Mouse (Mus musculus) limb, embryonic 10.5 days (tissue): ENCODE results near the gene Megf11. TPM values are rescaled to one million over a fixed set of nuclear protein-coding genes. Genes with fewer than 3 reads are reported as not detected.

Source experiments
- DNase-seq: peaks from one replicate; pipeline ENCODE4 v3.0.0-alpha.2; 2017; ENCODE audit warnings: low spot score
- H3K27ac ChIP-seq: fragments of 300-500 bp; sonication (generic); 2 replicates; pipeline ENCODE4 v1.5.1; 2016; ENCODE audit warnings: mild to moderate bottlenecking
- H3K27me3 ChIP-seq: fragments of 300-500 bp; sonication (generic); 2 replicates; pipeline ENCODE4 v1.6.1; 2016; ENCODE audit warnings: low read depth, mild to moderate bottlenecking; ENCODE audit not compliant: poor library complexity, severe bottlenecking
- H3K36me3 ChIP-seq: fragments of 300-500 bp; sonication (generic); 2 replicates; pipeline ENCODE4 v1.6.1; 2016; ENCODE audit warnings: mild to moderate bottlenecking, moderate library complexity
- H3K4me1 ChIP-seq: fragments of 300-500 bp; sonication (generic); 2 replicates; pipeline ENCODE4 v1.6.1; 2016
- H3K4me3 ChIP-seq: fragments of 300-500 bp; sonication (generic); 2 replicates; pipeline ENCODE4 v1.5.1; 2016; ENCODE audit warnings: mild to moderate bottlenecking, moderate library complexity
- H3K9me3 ChIP-seq: fragments of 300-500 bp; sonication (generic); replicated peaks from 2 replicates; pipeline ENCODE4 v1.6.1; 2016; ENCODE audit warnings: mild to moderate bottlenecking
- WGBS: fragments of 180-500 bp; shearing (Covaris S2); methylation state at CpG from one replicate; pipeline ENCODE4 v1.1.7; 2016; 5-methylcytosine and 5-hydroxymethylcytosine counted together
- polyA plus RNA-seq: library from polyadenylated mRNA; unstranded; fragments of >200 nt; fragmentation: Nextera tagmentation; extraction: Ambion mirVana; gene quantifications from 2 replicates; pipeline ENCODE4 v1.2.1, GENCODE M21; 2016

The Megf11 gene
- polyA plus RNA-seq, 1 experiment from 2014 or later: 1.7 TPM

DNA sequence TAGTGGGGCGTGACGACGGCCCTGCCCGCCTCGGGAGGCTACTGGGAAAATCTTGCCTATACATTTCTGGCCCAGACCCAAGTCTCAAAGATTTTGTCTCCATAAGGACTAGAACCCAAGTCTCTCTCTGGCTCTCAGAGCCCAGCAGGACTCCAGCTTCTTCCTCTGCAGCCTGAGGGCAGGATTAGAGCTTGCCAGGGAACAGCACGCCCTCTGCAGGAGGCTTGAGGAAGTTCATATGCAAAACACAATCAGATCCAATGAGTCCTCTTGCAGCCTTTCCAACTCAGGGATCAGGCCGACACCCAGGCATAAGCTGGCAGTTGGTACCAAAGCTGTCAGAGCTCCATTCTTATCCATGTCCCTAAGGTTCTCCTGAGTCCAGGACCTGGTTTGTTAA is 122.6 kb downstream of the Megf11 start:
- WGBS: 59% methylated on average over 7 of the region's 7 CpGs
- H3K4me3 ChIP-seq: no peak overlapping the region
- peaks cover 64% of the 10 kb centered on the region for H3K4me1 ChIP-seq
- H3K27me3 ChIP-seq: peaks cover 53% of the 10 kb centered on the region
- no peaks in the 10 kb centered on the region for H3K36me3 ChIP-seq
- no peak for DNase-seq
- H3K9me3 ChIP-seq: no peaks in the 10 kb centered on the region
- no peak overlapping the region for H3K27ac ChIP-seq

DNA sequence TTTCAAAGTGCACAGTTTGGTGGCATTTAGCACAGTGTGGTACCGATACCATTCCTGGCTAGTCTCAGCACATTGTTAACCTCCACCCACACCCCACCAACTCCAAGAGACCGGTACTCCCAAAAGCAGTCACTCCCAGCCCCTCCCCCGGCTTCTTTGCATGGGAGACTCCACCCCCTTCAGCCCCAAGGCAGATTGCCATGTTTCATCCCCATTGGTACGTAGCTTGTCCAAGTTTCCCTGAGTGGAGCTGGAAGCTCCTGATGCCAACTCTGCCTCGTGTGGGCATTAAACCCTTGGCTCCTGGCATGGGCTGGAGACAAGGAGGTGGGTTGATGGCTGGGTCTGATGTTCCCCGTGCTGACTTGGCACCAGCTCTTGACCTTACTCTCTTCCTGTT is 129.4 kb downstream of the Megf11 start:
- no peaks in the 10 kb centered on the region for H3K36me3 ChIP-seq
- DNase-seq: no peak
- 63% methylated on average over 6 of the region's 6 CpGs for WGBS
- H3K9me3 ChIP-seq: no peaks in the 10 kb centered on the region
- peaks cover 22% of the 10 kb centered on the region for H3K4me1 ChIP-seq
- no peak overlapping the region for H3K27ac ChIP-seq
- no peak overlapping the region for H3K4me3 ChIP-seq
- H3K27me3 ChIP-seq: peaks cover 34% of the 10 kb centered on the region; the same call in 1 of the 2 replicates

DNA sequence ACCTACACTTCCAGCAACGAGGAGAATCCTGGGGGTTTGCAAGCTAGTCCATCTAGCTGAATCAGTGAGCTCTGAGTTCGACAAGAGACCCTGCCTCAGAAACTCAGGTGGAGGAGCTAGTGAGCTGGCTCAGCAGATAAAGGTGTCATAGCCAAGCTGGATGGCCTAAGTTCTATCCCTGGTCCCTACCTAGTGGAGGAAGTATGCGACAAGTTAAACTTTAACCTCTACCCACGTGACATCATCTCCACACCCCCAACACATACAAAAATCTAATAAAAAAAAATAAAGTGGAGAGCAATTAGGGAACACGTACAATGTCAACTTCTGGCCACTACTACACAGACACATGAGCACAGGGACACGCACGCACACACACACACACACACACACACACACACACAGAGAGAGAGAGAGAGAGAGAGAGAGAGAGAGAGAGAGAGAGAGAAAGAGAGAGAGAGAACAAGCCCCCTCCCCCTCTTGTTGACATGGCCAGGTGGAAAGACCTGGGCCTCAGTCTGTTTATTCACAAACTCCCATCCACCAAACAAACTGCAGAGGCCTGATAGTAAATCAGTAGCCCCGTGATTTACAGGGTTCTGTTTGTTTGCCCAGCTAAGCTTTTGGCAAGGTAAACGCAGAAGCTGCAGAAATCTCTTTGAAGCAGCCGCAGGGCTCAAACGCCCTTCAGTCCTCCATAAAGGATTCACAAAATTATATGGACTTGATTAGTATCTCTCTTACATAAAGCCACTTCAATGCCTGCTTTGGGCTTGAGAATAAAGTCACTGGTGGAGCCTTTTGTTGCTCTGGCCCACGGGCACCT is 134.7 kb downstream of the Megf11 start:
- Histone ChIP-seq H3K9me3 (no peaks in the 10 kb centered on the region), H3K36me3 (no peaks in the 10 kb centered on the region), H3K27me3 (peaks cover 30% of the 10 kb centered on the region), H3K27ac (no peak overlapping the region), H3K4me3 (no peak overlapping the region), H3K4me1 (peaks cover 30% of the 10 kb centered on the region)
- 54% methylated on average over 12 of the region's 12 CpGs for WGBS
- DNase-seq: no peak

DNA sequence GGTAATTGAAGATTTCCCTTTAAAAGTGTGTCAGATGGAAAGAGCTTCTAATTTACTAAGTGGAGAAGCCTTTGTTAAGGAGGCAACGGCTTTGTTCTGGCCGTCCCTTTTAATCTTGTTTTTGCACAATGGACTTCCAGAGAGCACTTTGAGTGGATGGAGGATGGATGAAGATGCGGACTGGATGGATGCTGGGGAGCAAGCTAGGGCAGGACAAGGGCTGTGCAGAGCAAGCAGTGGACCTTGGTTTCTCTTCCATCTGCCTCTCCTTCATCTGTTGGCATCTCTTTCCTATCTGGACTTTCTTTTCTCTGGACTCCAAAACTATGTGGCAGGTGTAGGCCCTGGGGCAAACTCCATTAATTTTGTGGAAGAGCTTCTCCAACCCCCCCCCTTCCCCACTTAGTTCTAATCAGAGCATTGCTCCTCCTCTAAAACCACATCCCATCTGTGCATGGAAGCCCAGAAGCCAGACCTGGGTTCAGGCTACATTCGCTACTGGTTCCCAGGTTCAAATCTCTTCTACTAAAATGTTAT is 135.4 kb downstream of the Megf11 start:
- Histone ChIP-seq H3K27ac (no peak overlapping the region), H3K27me3 (peaks cover 30% of the 10 kb centered on the region), H3K9me3 (no peaks in the 10 kb centered on the region), H3K4me3 (no peak overlapping the region), H3K36me3 (no peaks in the 10 kb centered on the region), H3K4me1 (peaks cover 29% of the 10 kb centered on the region)
- 64% methylated on average over 4 of the region's 4 CpGs for WGBS
- DNase-seq: no peak

GRCm38 (mm10) chr9:64523264-64524045 is 138.0 kb downstream of the Megf11 start:
- H3K4me3 ChIP-seq: no peak overlapping the region
- no peaks in the 10 kb centered on the region for H3K9me3 ChIP-seq
- H3K27me3 ChIP-seq: peaks cover 30% of the 10 kb centered on the region
- H3K27ac ChIP-seq: no peak overlapping the region
- DNase-seq: no peak
- 57% methylated on average over 21 of the region's 21 CpGs for WGBS
- H3K36me3 ChIP-seq: no peaks in the 10 kb centered on the region
- peaks cover 29% of the 10 kb centered on the region for H3K4me1 ChIP-seq

DNA sequence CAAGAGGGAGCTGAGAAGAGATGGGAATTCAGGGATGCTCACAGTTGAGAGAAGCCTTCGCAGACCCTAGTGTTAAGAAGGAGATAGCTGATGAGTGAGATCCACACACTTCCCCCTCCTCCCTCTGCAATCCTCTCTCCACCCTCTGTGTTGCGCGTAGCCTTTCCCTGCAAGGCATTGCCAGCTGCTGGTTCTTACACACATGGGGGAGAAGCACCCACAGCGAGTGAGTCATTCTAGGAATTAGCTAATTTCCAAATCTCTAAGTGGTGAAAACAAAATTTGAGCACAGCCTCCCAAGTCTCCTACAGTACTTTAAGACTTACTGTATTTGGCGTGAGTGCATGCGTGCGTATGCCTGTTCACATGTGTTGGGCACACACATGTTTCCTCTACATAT is 142.6 kb downstream of the Megf11 start:
- no peaks in the 10 kb centered on the region for H3K36me3 ChIP-seq
- peaks cover 20% of the 10 kb centered on the region for H3K27me3 ChIP-seq
- H3K4me1 ChIP-seq: peaks cover 35% of the 10 kb centered on the region
- H3K27ac ChIP-seq: no peak overlapping the region
- DNase-seq: no peak
- H3K9me3 ChIP-seq: no peaks in the 10 kb centered on the region
- WGBS: 91% methylated on average over 7 of the region's 7 CpGs
- H3K4me3 ChIP-seq: no peak overlapping the region

DNA sequence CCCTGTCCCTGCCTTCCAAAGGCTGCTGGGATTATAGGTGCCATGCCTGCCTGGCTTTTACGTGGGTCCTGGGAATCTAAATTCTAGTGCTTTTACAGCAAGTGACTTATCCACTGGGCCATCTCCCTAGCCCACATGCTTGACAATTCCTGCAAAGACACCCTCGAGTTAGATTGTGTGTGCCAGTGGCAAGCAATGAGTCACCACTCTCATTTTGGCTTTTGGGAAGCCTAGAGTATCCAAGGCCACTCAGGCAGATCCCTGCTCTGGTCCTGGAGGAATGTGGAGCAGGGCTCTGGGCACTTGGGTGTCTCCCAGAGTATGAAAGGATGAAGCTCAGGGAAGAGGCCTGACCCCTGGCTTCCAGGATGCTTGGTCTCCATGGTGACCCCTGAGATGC is 143.2 kb downstream of the Megf11 start:
- H3K27ac ChIP-seq: no peak overlapping the region
- no peaks in the 10 kb centered on the region for H3K9me3 ChIP-seq
- H3K4me1 ChIP-seq: peaks cover 35% of the 10 kb centered on the region
- no peak for DNase-seq
- H3K27me3 ChIP-seq: peaks cover 18% of the 10 kb centered on the region
- no peaks in the 10 kb centered on the region for H3K36me3 ChIP-seq
- 74% methylated on average over 2 of the region's 2 CpGs for WGBS
- no peak overlapping the region for H3K4me3 ChIP-seq

- Histone ChIP-seq H3K36me3 (no peaks in the 10 kb centered on the region), H3K27ac (no peak overlapping the region), H3K4me1 (peaks cover 43% of the 10 kb centered on the region), H3K27me3 (peaks cover 19% of the 10 kb centered on the region), H3K9me3 (no peaks in the 10 kb centered on the region), H3K4me3 (no peak overlapping the region)
- DNase-seq: no peak
- WGBS: 86% methylated on average over 3 of the region's 3 CpGs
Observed at GRCm38 (mm10) chr9:64531935-64532334, 146.5 kb downstream of the Megf11 start.

DNA sequence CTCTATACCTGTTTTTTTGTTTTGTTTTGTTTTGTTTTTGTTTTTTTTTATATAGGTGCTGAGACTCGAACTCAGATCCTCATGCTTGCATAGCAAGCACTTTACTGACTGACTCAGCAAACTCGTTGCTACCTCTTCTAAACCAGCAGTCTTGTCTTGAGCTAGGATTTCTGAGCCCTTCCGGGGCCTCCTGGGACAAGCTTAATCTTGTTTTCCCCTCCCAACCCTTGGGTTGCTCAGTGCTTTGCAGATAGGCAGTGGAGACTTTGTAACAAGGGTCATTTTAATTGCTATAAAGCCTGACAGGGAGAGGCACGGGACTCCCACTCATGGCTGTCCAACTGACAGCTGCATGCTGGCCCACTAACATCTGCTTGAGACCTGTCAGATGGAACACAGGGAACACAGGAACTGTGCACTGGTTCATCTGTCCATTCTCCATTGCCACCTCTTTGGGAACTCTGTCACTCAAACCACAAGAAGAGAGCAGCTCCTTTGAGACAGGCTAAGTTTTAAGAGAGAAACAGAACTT is 147.4 kb downstream of the Megf11 start:
- no peak overlapping the region for H3K27ac ChIP-seq
- H3K36me3 ChIP-seq: no peaks in the 10 kb centered on the region
- H3K4me3 ChIP-seq: no peak overlapping the region
- no peak for DNase-seq
- WGBS: 57% methylated on average over 4 of the region's 4 CpGs
- H3K27me3 ChIP-seq: peaks cover 21% of the 10 kb centered on the region
- no peaks in the 10 kb centered on the region for H3K9me3 ChIP-seq
- peaks cover 43% of the 10 kb centered on the region for H3K4me1 ChIP-seq

GRCm38 (mm10) chr9:64533488-64534119 is 148.2 kb downstream of the Megf11 start:
- H3K4me3 ChIP-seq: no peak overlapping the region
- H3K27me3 ChIP-seq: peaks cover 24% of the 10 kb centered on the region
- H3K36me3 ChIP-seq: no peaks in the 10 kb centered on the region
- no peak overlapping the region for H3K27ac ChIP-seq
- WGBS: 39% methylated on average over 15 of the region's 15 CpGs
- no peaks in the 10 kb centered on the region for H3K9me3 ChIP-seq
- peaks cover 42% of the 10 kb centered on the region for H3K4me1 ChIP-seq
- DNase-seq: peak; percentile 36

DNA sequence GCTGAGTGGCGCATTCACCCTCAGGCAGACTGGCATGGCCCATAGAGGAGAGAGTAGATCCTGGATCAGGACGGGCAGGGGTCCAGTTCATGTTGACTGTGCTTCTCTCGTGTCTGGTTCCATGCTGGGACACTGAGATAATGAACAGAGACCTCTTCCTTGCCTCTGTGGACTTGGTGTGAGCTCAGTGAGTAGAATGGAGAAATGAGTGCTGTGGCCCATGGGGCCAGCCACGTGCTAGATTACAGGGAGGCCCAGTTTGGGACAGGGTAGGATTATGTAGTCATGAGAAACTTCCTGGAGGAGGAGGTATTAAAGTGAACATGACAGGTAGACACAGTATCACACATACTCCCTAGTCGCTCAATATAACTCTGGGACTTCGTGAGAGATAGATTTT is 148.9 kb downstream of the Megf11 start:
- WGBS: 78% methylated on average over 6 of the region's 6 CpGs
- no peak for DNase-seq

GRCm38 (mm10) chr9:64534856-64535539 is 149.6 kb downstream of the Megf11 start:
- no peak for DNase-seq
- H3K27me3 ChIP-seq: peaks cover 24% of the 10 kb centered on the region
- H3K9me3 ChIP-seq: no peaks in the 10 kb centered on the region
- H3K36me3 ChIP-seq: no peaks in the 10 kb centered on the region
- no peak overlapping the region for H3K27ac ChIP-seq
- peaks cover 34% of the 10 kb centered on the region for H3K4me1 ChIP-seq
- H3K4me3 ChIP-seq: no peak overlapping the region
- 88% methylated on average over 8 of the region's 8 CpGs for WGBS

More for the DNA sequence above, 148.9 kb downstream of the Megf11 start:
- Histone ChIP-seq H3K4me1 (peaks cover 35% of the 10 kb centered on the region), H3K27me3 (peaks cover 24% of the 10 kb centered on the region), H3K36me3 (no peaks in the 10 kb centered on the region), H3K27ac (no peak overlapping the region), H3K4me3 (no peak overlapping the region), H3K9me3 (no peaks in the 10 kb centered on the region)
